Mouse (Mus musculus): Measurements from ENCODE around the gene Pnkp.
"Not testable (repeated sequence)": the region's sequence is repeated elsewhere in the genome, so short reads cannot be mapped to it uniquely, and the experiment has no call there.

Gene Pnkp

DNA sequence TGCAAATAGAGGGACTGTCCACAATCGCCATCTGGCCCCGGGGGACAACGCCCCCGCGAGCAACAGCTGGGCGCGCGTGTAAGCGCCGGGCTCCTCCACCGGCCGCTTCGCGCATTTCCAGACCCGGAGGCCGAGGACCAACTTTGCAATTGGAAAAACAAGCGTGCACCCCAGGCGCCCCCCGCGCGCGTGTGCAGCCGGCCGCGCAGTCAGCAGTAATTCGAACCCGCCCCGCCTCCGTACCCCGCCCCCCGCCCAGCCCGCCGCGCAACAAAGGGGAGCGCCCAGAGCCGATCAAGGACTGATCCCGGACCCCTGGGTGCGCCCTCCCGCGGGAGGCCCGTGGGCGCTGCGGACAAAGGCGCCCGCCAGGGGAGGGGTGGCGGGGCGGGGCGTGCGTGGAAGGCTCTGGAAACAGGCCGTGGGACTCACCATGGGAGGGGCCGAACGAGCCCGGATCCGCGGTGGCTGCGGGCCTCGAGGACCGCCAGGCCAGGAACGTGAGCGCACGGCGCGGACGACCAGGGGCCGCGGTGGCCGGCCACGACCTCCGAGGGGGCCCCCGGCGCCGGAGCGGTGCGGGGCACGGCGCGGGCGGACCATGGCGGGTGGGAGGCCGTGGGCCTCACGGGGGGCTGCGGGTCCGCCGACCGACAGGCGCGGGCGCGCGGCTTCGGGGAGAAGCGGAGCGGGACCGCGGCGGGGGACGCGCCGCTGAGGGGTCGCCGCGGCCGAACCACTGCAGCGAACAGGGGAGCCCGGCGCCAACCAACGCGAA lies 12.2 kb downstream of the Pnkp start:
- DNase-seq (ENCODE audit: low read depth, low spot score): no peak

- DNase-seq (ENCODE audit: low read depth, low spot score): peak; percentile 91
These were observed 13.0 kb downstream of the Pnkp start, which contains the start of gene Ptov1 for GRCm38 (mm10) chr7:44869697-44870528. TSS of gene Ptov1 (minus strand) at chr7:44869788.

- DNase-seq (ENCODE audit: low read depth, low spot score): no peak
These were observed 13.7 kb downstream of the Pnkp start for GRCm38 (mm10) chr7:44870614-44871013.

DNA sequence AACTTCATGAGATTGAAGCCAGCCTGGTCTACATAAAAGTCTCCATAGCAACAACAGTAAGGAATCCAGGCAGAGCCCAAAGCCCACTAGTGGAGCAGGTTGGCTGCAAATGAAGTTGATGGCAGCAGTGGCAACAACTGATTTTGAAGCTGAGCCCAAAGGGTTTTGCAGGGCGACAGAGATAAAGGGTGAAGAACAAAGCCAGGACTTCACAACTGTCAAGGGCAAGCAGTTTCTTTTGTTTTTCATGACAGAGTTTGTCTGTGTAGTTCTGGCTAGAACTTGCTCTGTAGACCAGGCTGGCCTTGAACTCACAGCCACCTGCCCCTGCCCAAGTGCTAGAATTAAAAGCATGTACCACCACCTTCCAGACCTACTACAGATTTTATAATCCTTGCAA lies 14.2 kb downstream of the Pnkp start:
- no peak for DNase-seq (ENCODE audit: low read depth, low spot score)

DNA sequence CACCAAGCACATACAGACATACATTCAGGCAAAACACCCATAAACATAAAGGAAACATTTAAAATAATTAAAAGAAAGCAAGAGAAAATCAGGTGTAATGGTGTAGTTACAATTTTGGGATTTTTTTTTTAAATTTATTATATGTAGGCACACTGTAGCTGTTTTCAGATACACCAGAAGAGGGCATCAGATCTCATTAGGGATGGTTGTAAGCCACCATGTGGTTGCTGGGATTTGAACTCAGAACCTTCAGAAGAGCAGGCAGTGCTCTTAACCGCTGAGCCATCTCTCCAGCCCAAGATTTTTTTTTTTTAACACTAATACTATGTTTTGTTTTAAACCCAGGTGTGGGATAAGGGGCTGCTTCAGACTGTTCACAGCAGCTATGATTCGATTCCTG lies 14.8 kb downstream of the Pnkp start:
- not testable (repeated sequence) for DNase-seq (ENCODE audit: low read depth, low spot score)

DNA sequence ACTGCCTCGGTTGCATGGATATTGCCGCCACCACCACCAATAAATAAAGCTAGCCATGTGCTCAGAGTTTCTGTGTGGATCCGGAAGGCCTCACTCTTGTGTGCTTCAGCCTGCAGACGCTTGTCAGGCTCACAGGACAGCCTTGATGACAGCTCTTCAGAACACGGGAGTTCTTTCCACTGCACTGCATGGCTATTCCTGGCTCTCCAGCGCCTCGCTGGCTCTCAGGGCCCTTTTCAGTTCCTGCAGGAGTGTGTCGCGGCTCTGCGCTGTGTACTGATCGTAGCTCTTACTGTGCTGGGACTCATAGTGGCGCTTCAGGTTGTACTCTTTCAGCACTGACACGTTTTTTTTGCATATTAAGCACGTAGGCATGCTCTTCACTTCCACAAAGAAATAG lies 20.9 kb downstream of the Pnkp start:
- no peak for DNase-seq (ENCODE audit: low read depth, low spot score)

DNA sequence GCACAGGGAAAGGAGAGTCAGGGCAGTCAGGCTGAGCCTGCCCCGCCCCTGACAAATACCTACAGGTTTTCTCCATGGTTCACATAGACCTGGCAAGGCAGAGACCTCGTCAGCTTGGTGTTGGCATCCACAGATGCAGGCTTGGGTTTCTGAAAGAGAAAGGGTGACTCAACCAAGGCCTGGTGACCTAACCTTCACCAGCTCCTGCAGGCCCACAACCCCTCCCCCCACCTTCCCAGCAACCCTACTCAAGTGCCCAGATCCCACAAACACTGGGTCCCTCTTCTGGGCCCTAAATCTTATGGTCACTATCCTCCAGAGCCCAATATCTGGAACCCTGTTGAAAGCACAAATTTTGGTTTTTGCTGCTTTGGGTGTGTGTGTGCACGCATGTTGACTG lies 26.1 kb downstream of the Pnkp start:
- no peak for DNase-seq (ENCODE audit: low read depth, low spot score)

DNA sequence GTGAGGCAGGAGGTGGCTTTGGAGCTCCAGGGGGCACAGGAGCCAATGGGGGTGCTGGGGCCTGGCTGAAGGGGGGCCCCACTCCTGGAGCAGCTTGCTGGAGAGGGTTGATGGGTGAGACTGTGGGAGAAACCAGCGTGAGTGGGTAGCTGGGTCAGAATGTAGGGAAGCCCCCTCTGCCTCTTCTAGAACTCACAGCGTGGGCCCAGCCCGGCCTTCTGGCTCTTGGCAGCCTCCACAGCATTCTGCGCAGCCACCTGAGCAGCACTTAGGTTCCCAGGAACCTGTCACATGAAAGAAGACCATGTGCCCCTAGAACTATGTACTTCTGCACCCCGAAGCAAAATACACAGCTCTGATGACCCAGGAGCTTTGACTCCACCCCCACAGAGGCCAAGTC lies 27.7 kb downstream of the Pnkp start:
- no peak for DNase-seq (ENCODE audit: low read depth, low spot score)

DNA sequence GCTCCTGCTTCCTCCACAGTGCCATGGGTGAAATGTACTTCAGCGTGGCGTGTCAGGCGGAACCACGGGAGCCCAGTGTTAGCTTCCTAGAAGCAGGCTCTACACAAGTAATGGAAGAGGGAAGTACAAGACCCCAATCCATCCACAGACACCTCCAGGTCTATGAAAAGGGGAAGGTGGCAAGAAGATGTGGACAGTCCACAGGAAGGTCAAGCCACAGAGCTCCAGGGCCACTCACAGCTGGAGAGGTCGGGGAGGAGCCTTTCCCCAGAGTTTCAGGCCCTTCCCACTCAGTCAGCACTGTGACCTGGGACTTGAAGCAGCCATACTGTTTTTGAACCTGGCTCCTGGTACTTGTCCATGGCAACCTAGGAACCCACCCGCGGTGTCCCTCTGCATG lies 30.0 kb downstream of the Pnkp start:
- DNase-seq (ENCODE audit: low read depth, low spot score): no peak

- no peak for DNase-seq (ENCODE audit: low read depth, low spot score)
These were observed 31.5 kb downstream of the Pnkp start for GRCm38 (mm10) chr7:44888256-44889105.

GRCm38 (mm10) chr7:44890180-44890579 lies 33.2 kb downstream of the Pnkp start:
- DNase-seq (ENCODE audit: low read depth, low spot score): no peak

GRCm38 (mm10) chr7:44890737-44891136 lies 33.8 kb downstream of the Pnkp start:
- no peak for DNase-seq (ENCODE audit: low read depth, low spot score)

- DNase-seq (ENCODE audit: low read depth, low spot score): no peak
These were observed 34.7 kb downstream of the Pnkp start for GRCm38 (mm10) chr7:44891611-44892010.

- DNase-seq (ENCODE audit: low read depth, low spot score): peak; percentile 75
These were observed 35.5 kb downstream of the Pnkp start, which contains the start of gene Med25 for GRCm38 (mm10) chr7:44892276-44892921. TSS of gene Med25 (minus strand) at chr7:44892712.

DNA sequence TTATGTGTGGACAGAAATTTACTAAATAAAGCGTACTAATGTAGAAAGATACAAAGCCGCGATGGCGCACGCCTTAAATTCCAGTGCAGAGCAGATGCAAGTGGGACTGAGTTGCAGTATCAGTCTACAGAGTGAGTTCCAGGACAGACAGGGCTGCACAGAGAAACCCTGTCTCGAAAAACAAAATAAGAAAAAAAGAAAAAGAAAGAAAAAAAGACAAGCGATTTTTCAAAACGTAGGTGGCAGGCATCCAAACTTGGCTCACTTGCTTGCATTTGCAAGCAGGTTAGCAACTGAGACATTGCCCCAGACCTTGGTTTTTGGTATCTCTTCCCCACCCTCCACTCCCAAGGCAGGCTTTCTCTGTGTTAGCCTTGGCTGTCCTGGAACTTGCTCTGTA lies 36.3 kb downstream of the Pnkp start:
- no peak for DNase-seq (ENCODE audit: low read depth, low spot score)

GRCm38 (mm10) chr7:44894175-44894574 lies 37.2 kb downstream of the Pnkp start:
- no peak for DNase-seq (ENCODE audit: low read depth, low spot score)

DNA sequence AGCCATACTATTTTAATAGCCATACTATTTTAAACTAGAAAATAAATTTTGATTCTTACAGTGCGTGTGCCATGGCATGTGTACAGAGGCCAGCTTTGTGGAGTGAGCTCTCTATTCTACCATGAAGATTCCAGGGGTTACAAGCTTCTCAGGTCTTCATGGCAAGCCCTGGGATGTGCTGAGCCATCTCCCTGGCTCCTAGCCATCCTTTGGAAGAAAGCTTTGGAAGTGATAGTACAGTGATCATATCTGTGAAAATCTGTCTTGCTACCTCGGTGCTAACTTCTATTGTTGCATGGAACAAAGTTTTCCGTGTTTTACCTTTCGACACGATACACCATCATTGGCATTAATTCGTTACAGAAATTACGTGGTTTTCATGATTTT lies 38.3 kb downstream of the Pnkp start:
- DNase-seq (ENCODE audit: low read depth, low spot score): no peak

GRCm38 (mm10) chr7:44895593-44896434 lies 38.9 kb downstream of the Pnkp start, which contains the start of gene Fuz:
TSS of gene Fuz (plus strand) at chr7:44896079.
- peak; percentile 89 for DNase-seq (ENCODE audit: low read depth, low spot score)

GRCm38 (mm10) chr7:44896499-44896898 lies 39.6 kb downstream of the Pnkp start:
- DNase-seq (ENCODE audit: low read depth, low spot score): no peak

DNA sequence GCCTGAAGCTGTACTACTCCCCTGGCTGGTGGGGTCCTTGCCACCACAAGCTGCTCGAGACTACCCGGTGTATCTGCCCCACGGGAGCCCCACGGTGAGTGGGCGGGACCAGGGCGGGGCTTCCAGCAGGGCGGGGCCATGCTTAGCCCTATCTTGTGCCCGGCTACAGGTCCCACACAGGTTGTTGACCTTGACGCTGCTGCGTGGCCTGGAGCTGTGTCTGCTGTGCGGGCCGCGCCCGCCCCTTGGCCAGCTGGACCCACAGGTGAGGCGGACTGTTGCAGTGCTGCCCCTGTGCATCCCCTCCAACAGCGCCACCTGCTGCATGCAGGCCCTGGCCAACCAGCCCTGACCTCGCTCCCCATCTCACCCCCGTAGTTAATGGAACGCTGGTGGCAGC lies 41.7 kb downstream of the Pnkp start:
- no peak for DNase-seq (ENCODE audit: low read depth, low spot score)
